Mouse (Mus musculus) monocyte, adult 5-6 weeks (primary cell): ENCODE measurements at regions not wholly inside any gene's neighbourhood (a gene's known extent, or its start where the extent isn't known, plus 50 kb on each side); places are given as distances from the start of the nearest gene placed in this dataset.

Experiments used
- ATAC-seq: fragments of 153-309, 156-312 bp; replicated peaks from 2 replicates; pipeline ENCODE4 v1.8.0; 2017; ENCODE audit warnings: mild to moderate bottlenecking; ENCODE audit not compliant: low TSS enrichment, insufficient number of reproducible peaks, severe bottlenecking, poor library complexity, low FRiP score

DNA sequence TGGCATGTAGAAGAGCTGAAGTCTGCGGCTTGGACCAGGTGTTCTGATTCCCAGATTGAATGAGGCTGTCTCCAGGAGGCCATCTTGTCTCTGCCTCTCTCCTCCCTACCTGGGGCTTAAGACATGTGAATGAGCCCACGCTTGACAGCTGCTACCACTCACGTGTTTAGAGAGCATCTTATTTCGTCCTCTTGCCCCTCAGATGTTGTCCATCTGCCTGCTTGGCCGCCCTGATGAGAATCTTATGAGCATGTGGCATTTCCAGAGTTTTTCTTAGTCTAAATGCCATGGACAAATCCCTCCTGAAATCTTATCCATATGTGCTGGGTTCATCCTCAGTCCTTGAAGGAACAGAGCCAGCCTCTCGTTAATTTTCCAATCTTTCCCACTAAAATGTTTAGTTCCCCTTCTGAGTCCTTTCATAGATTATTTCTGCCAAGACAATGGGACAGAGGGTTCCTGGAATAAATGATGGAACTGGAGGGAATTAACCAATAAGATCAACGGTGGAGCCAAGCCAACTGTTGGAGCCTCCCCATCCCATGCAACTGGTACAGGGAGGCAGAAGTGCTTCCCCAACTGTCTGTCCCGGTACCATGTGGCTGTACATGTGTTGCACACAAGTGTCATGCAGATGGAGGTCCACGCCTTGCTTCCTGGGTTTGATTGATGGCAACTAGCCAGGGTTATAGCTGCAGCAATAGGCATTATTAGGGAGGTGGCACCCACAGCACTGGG, 89.2 kb upstream of the Irf2bp2 start:
- ATAC-seq: no peak

DNA sequence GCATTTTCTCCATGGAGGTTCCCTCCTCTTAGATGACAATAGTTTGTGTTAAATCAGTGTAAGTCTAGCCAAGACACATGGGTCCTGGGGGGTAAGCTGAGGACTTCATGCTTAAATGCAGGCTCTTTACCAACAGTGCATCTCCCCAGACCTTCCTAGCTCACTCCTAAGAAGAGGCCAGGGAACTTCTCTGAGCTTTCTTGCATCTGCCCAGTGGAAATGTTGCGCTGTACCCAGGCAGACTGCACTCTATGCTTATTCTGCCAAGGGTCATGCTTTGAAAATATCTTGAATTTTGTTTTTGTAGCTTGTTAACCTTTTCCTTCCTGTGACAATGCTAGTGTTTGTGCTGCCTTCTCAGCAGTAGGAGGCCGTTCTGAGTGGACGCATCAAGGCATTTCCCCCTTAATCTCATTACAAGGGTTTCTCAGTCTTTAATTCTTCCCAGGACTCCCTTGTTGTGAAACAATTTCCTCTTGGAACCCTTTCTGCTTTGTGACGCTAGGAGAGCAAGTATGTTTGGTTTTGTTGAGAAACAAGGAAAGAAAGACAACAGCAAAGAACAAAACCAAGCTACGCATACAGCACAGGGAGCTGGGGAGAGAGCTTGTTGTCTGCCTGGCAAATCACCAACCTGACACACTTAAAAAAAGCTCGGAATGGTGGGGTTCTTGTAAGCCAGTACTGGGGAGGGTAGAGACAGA, 88.3 kb upstream of the Irf2bp2 start:
- no peak for ATAC-seq

DNA sequence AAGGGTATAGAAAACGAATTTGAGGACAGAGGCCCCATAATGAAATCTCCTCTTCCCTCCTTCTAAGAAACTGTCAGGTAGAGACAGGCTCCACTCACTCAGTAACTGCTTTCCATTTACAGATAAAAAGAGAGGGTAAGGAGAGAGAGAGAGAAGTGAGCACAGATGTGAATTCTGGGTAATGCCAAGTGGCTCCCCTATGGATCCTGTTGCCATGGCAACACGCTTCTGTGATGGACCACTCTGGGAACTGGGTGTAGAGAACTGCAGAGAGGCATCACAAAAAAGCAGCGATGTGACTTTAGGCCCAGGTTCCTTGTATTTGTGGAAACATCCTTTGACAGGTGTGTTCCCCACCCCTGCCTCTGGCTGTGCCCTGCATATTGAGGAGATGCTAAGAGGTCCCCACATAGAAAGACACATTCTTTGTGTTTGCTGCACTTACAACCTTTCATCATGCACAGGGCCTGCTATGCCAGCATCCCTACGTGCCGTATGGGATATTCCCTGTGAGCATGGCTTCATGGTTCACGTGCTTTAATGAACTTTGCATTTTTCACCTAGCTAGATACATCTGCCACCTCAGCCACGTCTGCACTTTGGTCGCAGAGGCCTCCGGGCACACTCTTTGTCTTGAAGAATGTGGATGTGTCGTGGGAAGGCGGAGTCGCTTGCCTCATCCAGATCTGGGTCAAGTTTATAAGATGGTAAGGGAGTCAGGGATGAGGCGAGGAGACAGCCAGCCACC, 84.4 kb upstream of the Irf2bp2 start:
- ATAC-seq: no peak

DNA sequence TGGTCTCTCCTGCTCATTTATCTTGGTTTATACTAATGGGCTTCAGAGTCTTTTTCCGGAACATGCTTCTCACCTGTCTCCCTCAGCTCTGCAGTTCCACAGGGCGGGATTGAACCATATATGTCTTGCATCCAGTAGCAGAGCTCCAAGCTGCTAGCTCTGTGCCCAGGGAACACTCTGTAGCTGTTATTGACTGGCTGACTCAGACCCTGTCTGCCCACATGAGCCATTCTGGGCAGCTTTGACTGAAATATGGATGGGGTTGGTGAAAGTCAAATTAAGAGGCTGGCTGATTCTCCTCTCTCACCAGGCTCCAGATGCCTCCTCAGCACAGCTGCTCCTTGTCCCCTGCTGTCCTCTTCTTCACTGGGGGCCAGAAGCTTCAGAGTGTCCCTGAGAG, 81.4 kb upstream of the Irf2bp2 start:
- ATAC-seq: no peak

DNA sequence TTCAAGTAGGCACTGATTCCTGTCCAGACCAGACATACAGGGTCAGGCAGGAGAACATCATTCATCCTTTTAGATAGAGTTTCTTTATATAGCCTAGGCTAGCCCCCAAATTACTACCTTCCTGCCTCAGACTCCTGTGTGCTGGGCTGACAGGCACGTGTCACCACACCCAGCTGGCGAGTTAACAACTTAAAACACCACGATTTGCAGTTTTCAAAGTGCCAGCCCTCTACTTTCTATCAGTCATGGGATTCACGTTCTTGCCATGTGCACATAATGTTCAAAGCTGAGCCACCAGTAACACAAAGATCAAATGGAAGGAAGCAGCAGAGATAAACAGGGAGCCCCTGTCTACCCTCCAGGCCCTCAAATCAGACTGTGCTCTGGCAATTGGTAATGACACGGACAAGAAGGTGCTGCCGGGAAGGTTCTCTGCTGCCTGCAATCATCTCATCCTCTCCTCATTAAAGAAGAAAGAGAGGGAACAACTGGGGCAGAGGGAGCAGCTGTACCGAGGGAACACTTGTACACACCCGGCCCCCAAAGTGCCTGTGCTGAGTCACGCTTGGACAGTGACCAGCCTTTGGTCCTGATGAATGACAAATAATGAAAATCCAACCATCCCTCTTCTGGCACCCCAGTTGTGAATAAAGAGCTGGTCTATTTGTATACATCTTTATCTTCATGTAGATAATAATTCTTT, 79.4 kb upstream of the Irf2bp2 start:
- no peak for ATAC-seq

DNA sequence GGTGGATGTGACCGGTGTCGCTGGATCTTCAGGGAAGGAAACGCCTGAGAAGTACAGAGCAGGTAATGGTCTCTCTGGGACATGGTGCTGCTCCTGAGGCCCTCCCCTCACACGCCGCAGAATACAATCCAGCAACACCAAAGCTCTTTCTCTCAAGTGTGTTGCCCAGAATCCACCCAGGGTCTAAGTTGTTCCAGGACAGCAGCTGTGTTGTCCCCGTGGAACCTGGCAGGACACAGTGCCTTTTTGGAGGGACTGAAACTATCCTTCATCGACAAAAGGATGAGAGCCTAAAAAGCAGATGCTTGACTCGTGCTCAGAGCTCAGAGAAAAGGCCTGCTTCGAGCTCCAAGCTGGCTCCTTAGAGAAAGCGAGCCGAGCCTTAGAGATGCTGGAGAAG, 77.8 kb upstream of the Irf2bp2 start:
- ATAC-seq: no peak

DNA sequence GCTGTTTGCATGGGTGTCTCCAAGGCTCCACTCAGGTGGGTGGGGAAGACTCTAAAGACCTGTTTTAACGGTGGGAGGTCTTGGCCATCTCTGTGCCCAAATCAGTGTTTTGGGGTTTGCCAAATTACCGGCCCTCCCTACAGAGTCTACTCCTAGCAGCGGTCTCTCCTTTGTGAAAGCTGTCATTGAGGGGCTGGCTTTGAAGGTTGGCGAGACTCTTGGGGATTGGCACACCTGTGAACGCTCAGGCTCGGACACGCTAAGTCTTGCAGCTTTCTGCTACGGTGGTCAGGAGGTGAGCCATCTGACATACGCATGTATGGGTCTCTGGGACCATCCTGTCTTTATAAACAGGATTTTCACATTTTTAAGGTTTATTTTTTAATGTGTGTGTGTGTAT, 76.1 kb upstream of the Irf2bp2 start:
- no peak for ATAC-seq

DNA sequence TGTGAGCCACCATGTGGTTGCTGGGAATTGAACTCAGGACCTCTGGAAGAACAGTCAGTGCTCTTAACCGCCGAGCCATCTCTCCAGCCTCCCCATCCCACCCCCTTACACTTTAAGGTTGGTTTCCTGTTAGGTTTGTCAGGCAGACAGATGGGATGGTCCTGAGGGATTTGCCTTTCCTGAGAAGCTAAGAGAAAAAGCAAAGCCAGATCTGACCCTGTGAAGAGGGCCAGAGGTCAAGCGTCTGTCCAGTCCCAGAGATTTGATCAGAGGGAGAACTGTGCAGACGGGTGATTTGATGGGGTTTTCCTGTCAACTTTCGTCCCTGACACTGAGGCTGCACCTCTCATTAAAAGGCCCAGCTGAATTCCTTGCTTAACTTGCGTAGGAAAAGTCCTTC, 75.4 kb upstream of the Irf2bp2 start:
- ATAC-seq: no peak

DNA sequence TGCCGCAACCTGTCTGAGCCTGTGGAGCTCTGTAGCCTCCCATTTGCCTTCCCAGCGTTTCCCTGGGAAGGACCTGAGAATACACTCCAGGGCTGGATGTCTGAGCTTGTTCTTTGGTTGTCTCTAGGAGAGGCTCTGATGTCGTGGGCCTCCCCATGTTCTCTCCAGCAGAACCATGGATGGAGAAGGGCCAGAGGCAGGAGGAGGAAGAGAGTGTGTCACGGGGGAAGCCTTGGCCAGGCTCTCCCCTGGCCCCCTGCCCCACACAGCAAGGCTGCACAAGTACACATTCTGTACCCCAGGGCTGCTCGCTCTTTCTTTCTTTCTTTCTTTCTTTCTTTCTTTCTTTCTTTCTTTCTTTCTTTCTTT, 74.9 kb upstream of the Irf2bp2 start:
- ATAC-seq: no peak

DNA sequence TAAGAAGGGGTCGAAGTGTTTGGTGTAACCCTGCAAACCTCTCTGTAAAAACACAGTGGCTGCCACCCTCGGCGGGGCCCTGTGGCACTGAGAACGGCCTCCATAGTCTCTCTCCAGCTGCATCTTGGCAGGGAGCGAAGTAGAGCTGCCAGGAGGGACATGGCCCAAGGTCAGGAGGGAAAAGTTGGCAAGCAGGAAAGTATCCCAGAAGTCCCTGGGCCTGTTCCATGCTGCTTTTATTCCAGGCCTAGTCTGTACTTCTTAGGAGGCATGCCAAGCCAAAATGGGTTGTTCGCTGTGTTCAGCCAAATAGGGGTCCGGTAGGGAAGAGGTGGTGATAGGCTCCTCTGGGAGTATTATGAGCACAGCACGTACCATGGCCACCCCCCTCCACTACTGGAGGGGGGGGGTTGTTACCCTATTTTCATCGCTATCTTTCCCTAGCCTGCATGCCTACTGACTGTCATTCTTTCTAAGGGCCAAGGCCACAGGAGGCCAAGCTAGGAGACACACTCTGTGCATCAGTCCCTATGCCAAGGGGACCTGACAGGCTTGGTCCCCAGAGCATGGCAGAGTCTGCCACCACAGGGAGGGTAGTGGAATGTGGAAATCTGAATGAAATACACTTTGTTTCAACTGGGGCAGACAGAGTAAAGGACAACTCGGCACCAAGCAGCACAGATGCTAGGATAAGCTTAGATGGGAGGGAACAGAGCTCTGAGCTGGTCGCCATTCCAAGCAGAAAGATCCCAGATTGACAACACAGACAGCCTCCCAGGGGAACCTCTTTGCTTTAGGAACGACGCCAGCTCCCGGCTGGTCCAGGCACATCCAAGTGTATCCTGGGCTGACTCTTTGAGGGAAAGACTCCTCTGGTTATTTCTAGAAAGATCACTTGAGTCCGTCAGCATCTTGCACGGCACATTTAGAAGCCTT, 74.2 kb upstream of the Irf2bp2 start:
- ATAC-seq: no peak

DNA sequence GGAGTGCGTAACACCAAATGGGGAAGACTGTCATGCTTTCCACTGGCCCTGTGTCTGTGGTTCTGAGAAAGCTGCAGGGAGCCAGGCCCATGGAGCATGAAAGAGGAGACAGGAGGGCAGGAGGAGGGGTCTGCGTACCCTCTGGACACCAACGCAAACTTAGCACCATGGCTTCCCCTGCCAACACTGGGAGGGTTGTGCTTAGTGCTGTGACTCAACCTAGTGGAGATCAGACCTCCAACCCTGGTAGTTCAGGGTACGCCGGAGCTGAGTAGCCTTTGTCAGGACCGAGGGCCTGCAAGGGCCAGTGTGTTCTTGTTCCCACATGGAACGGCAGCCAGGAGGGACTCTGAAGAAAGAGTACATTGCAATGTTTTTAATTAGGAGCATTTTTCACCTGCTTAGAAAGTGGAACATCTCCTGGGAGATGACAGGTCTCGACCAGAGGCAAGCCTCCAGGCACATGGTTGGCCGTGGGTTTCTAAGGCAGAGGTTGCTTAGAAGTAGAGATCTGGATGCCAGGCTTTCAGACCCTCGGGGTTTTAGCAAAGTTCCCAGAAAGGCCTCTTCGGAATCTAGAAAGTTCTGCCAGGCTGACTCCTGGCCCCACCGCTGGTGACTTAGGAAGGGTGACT, 73.4 kb upstream of the Irf2bp2 start:
- ATAC-seq: peak; percentile 2; the same call in 1 of the 2 replicates

DNA sequence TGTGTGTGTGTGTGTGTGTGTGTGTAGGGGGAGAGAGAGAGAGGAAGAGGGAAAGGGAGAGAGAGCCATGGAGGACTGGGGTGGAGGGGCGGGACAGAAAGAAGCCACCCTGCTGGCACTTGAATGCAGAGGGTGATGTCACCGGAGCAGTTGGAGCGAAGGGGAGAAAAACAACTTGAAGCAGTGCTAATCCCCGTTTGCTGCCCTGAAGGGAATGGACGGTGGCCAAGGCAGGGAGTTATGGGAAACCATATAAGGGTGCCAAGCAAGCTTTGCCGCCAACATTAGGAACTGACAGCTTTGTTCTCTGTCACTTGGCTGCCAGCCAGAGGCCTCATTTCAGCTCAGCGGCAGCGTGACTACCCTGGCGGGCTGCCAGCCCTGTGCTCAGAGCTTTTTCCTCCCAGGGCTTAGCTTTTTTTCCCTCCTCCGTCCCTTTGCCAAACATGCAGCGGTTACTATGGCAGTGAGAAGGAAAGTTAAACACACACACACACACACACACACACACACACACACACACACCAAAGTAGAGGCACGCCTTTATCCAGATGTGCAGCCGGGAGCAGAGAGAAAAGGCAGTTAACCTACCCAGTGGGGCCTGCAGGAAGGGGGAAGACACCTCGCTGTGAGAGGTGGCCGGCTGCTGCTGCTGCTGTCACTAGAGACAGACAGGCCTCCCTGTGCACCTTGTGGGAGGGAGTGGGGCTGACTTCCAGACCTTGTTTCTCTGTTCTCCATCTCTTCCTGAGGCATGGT, 72.7 kb upstream of the Irf2bp2 start:
- peak; percentile 65 for ATAC-seq

DNA sequence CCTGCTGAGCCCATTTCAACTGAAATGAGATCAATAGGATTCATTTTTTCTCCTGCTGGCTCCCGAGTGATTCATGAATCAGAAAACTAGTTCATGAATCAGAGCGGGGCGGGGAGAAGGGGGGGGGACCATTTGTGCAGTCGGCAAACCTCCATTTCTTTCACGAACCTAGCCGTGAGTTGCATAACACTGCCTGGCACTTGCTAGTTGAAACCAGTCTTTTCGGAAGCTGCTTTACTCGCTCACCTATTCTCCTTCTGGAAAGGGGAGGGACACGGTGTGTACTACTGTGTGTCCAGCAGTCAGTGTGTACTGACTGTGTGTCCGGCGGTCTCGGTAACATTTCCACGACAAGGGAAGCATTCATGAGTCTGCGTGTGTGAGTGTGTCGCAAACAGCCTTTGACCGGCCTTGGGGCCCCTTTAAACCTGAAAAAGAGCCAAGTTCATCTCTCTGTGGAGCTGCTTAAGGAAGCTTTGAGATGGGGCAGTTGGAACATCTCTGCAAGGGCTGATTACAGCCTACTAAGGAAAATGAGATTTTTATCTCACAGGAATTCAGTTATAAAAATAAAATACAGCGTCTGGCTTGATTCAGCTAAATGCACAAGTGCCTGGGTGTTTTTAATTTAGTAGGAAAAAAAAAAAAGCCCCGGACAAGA, 71.9 kb upstream of the Irf2bp2 start:
- peak; percentile 23; the same call in 1 of the 2 replicates for ATAC-seq

DNA sequence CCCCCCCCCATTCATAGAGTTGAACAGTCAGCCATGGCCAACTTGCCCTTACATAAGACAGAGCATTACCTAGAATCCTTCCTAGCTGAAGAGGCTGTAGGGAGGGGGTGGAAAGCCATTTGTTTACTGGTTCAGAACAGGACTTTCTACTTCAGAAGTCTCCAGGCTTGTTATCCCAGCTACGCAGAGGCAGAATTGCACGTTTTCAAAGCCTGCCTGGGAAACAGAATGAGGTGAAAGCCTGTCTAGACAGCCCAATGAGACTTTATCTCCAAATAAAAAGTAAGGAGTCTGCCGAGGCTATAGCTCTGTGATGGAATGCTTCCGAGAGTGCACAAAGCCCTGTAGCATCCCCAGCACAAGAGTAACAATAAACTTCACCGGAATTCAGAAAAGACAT, 71.1 kb upstream of the Irf2bp2 start:
- ATAC-seq: no peak

DNA sequence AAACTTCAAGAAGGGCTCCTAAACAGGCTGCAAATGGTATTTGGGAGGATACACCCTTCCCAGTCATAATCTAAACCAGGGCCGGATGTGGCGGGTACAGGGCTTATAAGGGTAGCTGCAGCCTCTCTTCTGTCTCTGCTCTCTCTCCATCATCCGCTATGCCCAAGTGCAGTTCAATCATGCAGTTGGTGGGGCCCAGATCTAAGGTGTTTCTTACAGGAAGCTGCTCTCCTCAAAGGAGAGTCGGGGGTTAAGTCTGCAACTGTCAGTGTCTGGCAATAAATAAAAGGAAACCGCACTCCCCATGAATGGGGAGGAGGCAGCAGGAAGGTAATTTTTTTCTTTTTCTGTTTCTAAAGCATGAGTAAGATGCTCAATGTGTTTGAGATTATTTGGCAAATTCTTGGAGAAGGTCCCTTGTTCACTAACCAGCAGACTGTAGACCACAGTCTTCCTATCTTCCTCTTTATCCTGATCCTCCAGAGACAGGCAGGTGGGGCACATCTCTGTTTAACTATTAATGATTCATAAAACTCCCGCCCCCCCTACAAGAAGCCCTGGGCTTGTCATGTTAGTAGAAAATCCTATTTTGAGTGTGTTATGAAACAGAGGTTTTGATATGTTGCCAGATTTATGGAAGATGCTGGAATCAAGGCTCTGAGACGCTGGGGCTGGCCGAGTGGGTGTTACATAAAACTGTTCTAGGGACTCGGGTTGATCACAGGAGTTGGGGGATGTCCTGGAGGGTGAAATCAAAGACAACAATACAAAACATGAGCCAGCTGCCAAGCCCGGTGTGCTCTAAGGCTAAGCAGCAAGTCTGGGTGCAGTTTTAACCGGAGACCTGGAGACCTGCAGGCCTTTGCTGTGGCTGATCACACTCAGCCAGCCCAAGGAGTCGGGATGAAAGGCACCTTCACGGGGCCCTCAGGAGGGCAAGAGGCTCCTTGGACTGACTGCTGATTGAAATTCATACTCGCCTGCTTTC, 69.3 kb upstream of the Irf2bp2 start:
- no peak for ATAC-seq

DNA sequence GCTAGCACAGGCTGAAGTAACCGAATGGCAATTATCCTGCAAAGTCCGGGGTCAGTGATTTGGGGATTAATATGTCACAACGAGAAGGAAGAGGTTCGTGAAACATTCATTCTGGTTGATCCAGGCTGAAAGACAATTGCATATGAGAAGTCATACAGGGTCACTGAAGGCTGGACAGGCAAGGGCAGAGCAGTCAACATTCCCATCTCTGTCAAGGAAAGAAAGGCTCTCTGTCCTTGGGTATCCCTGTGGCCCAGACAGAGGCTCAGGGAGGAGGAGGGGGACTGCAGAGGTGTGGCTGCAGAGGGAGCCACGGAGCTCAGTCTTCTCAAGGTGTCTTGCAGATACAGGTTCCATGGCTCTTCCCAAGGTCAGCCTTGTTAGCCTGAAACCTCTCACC, 68.4 kb upstream of the Irf2bp2 start:
- ATAC-seq: no peak
